Mouse (Mus musculus): ENCODE measurements around the gene Stmn1.

GRCm38 (mm10) chr4:134469985-134470384 lies 1.9 kb downstream of the Stmn1 start:
- TF ChIP-seq CTCF (IDR thresholded peaks at IDR 0.05; ENCODE audit: borderline replicate concordance, insufficient read depth, low read length) (no peak), POLR2A (IDR thresholded peaks at IDR 0.05; ENCODE audit: low read depth, low read length) (no peak)
